Mouse (Mus musculus): ENCODE results near the gene Gm6096.
A peak's percentile ranks its signal among the peaks of the same experiment; 100 is the strongest.
"Not testable (repeated sequence)": the region's sequence is repeated elsewhere in the genome, so short reads cannot be mapped to it uniquely, and the experiment has no call there.

The Gm6096 gene

DNA sequence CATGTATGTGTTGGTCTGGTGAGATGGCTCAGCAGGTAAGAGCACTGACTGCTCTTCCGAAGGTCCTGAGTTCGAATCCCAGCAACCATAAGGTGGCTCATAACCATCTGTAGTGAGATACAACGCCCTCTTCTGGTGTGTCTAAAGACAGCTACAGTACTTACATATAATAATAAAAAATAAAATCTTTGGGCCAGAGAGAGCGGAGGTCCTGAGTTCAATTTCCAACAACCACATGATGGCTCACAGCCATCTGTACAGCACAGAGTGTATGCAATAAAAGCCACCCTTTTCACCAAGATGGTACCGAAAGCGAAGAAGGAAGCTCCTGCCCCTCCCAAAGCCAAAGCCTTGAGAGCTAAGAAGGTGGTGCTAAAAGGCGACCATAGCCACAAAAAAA is at the start of gene Gm6096:
Gm6096 (plus strand) TSS at position 301 of the 400 bp plus-strand sequence.
- no peak for DNase-seq (ENCODE audit: low spot score)

DNA sequence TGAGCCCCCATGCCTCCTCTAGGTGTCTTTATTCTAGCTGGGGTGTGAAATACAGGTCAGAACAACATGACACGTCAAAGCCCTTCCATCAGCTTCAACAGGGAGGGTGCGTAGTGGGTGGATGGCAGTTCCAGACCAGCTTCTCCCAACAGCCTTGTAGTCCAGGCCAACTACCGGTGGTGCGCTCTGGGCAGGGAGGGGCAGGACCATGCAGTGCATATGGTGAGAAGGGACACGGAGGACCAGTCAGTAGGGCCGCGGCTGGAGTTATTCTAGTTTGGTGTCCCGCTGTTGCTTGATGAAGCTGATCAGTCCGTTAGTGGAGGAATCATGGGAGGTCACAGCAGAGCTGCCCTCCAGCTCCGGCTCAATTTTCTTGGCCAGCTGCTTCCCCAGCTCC is 48.7 kb upstream of the Gm6096 start:
- DNase-seq (ENCODE audit: low spot score), result not testable (repeated sequence)

DNA sequence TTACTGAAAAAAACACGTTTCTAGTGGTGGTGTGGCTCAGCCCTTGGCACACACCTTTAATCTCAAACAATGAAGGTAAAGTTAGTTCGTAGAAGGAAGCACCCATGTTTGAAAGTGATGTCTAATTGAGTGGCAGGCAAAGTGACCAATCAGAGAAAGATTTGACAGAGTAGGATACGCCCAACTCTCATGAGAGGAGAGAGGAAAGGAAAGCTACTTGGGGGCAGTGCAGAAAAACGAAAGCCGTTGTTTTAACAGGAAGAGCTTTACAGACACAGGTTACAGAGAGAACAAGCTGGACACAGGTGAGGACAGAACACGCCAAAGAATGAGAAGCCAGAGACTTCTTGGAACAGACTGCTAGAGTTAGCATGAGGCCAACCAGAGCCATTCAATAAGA is 44.5 kb upstream of the Gm6096 start:
- no peak for DNase-seq (ENCODE audit: low spot score)

DNA sequence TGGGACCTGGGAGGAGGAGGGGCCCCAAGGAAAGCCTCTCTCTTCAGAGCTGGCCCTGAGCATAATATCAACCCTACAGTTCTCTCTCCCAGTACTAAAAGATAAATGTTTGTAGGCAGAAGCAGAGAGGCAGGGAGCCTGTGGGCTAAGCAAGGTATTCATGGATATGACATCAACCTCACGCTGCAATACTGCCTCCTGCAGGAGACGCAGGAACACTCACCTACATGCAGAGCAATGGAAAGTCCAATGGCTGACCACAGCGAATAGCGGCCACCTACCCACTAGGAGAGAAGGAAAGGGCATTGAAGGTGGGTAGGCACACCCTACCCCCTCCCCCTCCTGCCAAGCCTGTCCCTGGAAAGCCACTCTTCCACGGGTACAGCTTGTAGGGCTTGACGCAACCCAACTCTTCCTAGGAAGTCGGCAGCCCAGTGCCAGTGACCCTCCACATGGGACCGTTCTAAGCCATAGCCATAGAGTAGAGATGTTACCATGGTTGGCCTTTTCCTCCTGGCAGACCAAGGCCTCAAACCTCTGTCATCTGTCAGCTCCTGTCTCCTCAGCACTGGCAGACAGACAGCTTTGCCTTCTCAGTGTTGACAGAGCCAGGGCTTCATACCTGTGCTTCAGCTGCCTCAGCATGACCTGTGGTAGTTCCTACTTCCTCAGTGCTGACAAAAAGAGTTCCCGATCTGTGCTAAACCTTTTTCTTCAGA is 42.7 kb upstream of the Gm6096 start:
- no peak for DNase-seq (ENCODE audit: low spot score)

DNA sequence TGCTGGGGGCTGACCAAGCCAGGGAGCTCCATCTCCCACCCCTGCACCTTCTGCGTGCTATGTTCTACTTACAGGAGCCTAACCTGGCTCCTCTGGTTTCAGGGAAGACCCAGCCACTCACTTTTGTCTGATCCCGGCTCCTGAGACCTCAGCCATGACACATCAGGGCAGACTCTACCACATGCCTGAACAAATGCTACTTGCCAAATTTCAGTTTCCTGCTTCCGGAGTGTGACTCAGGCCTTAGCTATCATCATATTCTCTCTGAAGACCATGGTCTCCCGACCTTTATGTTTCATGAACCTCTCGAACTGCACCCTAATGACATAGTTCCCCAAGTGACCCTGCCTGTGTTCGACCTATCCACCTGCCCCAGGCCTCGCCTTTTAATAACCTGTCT is 37.6 kb upstream of the Gm6096 start:
- DNase-seq (ENCODE audit: low spot score), result no peak

DNA sequence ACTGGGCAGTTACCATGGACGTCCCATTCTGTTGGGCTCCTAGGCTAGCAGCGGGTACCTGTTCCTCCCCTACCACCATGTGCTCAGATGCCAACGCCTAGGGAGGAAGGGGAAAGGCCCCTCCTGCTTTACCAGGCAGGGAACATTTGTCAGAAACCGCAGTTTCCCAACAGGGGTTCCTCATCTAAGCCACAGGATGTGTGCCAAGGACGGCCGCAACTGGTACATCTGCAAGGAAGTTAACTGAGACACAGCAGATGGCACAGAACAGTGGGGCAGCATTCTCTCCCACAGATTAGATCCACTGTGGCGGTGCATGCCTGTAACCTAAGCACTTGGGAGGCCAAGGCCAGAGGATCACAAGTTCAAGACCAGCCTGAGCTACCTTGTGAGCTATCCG is 36.2 kb upstream of the Gm6096 start:
- DNase-seq (ENCODE audit: low spot score), result no peak

DNA sequence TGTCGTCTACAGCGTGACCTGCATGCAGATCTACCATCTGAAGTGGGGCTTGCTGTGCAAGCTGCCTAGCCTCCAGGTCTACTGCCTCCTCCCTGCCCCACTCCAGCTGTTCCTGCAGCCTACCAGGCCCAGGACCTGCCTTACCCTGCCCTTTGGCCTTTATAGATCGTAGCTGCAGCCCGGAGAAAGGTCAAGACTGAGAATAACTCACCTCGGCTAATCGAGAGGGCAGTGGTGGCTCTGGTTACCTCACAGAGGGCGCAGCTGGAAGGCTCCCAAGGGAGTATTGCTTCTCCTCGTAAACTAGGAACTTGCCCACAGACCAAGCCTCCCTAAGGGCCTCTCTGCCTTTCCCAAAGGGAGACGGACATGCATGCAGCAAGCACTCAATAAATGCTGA is 35.4 kb upstream of the Gm6096 start:
- DNase-seq (ENCODE audit: low spot score), result no peak

DNA sequence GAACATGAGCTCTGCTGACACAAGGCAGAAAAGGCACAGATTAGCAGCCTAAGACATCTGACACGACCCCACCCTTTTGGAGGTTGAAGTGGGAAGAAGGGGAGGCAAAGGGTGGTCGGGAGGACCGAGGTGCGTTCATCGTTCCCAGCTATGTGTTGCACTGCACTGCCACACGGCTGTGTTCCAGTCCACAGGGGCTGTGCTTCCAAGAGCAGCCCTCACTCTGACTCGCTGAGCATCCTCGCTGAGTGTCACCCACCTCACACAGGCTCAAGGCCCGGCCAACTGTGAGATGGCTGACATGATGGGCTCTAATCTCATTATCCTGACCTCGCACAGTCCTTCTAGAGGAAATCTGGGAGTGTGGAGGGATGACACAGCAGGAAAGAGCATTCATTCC is 34.4 kb upstream of the Gm6096 start:
- no peak for DNase-seq (ENCODE audit: low spot score)

DNA sequence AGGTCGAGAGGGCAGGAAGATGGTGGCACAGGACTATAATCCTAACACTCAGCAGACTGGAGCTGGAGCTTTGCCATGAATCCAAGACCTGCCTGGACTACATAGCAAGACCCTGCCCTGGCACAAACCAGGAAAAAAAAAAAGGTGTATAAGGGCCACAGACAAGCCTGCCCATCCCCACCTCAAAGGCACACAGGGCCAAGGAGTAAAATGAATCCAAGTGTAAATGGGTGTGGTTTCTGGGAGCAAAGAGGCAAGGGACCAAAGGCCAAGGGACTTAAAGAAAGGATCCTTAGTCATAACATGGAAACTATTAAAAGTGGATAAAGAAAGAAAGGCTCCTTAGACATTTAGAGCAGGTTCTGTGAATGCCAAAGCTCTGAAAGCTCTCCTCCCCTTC is 32.3 kb upstream of the Gm6096 start:
- no peak for DNase-seq (ENCODE audit: low spot score)

DNA sequence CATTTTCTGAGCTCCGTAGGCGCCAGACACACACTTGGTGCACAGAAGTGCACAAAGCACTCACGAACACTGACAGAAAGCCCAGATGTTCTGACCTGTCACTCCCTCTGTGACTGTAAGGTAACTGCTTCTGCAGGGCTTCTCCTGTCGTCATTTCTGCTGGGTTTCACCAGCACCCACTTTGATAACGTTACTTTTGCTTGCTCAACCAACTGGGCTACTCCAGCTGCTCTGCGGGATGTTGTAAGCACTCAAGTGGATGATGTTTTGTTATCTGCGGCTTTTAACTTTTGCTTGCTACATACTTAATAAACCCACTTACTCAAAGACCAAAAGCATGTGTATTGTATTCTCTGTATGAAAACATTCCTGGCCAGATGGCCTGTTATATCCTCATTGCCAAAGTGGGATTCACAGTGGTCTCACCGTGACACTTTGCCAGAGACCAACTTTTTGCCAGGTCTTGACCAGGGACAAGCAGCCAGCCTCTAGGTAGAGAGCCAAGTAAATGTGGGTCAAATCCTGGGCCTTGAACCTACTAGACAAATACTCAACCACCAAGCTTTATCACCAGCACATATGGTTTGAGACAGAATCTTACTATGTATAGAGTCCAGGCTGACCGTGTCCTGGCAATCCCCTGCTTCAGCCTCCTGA is 29.1 kb upstream of the Gm6096 start:
- DNase-seq (ENCODE audit: low spot score), result no peak

DNA sequence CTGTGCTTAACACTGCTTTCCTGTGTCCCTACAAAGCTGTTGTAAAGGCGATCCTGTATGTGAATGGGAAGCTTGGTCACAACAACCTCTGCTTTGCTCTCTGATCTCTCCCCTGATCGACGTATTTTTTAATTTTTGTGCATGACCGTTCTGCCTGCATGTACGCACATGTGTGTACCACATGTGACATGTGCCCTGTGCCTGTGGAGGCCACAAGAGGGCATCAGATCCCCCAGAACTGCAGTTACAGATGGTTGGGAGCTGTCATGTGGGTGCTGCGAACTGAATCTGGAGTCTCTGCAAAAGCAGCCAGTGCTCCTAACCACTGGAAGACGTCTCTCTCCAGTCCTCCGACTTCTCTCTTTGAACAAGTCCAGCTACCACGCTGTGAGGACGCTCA is 28.5 kb upstream of the Gm6096 start:
- no peak for DNase-seq (ENCODE audit: low spot score)

DNA sequence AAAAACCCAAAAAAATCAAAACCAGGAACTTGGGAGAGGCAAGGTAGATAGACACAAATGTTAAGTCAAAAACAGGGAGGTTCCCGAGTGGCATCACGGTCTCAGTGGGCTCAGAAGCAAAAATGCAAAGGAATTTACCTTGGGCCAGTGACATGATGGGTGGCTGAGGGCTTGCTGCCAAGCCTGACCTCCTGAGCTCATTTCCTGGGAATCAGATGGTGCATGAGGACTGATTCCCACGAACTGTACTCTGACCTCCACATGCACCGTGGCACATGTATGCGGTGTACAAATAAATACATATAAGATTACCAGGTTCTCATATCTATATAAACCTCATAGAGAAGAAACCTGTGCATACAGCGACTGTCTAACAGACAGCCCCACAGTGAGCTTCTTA is 26.5 kb upstream of the Gm6096 start:
- no peak for DNase-seq (ENCODE audit: low spot score)

DNA sequence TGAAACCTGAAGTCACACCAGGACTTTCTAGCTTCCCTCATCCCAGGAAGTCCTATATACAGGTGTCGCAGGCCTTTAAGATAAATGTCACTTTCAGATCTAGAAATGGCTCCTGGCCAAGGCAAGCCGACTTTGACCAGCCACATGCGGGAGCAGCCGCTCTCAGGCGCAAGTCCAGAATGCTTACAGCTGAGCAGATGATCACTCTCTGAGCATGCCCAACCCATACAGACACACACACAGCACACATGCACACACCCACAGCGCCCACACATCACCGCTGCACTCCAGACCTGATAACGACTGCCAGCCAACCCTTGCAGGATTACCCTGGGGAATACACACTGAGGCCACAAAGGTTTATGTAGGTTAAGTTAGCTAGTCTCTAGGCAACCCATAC is 24.8 kb upstream of the Gm6096 start:
- DNase-seq (ENCODE audit: low spot score), result no peak

DNA sequence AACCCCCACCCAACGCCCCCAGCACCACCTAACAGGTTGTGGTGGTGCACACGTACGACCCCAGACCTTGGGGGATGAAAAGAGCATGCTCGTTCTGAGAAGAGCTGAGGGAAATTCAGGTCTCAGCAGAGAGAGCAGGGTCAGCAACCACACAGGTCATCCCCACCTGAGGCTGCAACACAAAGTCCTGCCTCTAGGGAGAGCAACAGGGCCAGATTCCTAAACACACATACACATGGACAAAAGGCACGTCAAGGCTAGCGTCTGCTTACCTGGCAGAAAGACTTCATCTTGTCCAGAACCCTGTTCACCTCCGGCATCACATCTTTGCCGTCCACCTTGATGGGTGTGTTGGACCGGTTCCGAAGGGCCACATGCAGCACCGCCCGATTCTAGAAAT is 24.0 kb upstream of the Gm6096 start:
- no peak for DNase-seq (ENCODE audit: low spot score)

DNA sequence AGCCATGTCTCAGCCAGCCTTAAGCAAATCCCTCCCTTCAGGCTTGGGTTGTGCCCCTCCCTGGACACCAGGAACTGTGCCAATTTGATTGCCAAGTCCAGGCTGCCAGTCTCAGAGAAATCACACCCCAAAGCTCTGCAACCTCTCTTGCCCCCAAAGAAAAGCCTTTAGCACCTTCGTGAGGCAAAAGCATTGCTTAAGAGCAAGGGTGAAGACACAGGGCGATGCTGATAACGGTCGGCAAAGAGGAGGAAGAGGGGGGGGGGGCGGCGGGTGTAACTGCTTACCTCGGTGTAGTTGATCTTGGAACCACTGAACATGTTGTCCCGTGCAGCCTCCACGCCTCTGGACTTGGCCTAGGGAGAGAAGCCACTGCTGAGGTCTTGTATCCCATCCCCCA is 22.2 kb upstream of the Gm6096 start:
- no peak for DNase-seq (ENCODE audit: low spot score)

DNA sequence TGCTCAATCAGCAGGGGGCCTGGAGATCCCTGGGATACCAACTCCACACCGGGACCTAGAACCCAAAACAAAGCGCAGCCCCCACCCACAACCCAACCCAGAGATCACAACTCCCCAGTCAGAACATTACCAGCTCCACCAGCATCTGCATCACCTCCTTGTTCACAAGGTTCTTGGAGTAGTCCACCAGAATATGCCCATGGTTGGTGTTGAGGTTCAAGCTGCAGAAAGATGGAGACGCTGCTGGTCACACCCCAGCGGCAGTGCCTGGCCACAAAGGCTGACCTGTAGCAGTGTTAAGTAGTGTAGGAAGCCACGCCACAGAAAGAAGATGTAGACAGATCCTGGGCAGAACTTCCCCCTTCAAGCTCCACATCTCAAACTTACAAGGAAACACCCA is 21.7 kb upstream of the Gm6096 start:
- no peak for DNase-seq (ENCODE audit: low spot score)

DNA sequence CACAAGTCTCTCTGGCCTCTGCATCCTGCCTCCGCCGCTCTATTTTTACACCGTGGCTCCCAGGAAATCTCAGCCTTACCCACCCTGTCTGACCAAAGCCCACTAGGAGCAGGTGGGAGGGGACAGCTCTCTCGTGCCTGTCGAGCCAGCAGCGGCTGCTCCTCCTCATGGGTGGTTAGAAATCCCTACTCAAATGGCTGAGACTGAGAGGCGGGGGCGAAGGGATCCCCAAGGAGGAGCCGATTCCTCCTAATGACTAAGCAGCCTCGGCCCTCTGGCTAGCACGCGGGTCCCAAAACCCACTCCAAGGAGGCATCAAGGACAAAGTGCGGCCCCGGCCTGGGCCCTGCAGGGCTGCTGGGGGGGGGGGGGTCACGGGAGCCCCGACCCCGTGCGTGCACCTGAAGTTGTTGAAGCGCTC is 21.1 kb upstream of the Gm6096 start:
- peak; percentile 56 for DNase-seq (ENCODE audit: low spot score)

DNA sequence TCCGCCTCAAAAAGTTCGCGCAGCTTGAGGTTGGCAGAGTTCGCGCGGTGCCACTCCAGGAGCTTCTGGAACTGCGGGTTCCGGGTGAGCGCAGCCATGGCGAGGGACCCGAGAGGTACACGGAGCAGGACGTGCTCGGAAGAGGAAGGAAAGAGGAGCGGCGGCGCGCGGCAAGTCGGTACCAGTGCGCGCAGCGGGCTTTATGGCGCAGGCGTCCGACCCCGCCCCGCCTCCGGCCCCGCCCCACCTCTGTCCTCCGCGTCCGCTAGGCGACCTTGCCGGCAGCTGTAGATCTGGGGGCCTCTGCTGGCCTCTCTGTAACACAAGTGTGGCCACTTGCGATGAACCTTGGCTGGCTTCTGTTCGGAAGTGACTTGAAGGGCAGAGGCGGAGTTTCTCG is 20.7 kb upstream of the Gm6096 start, which contains the start of gene Gpi1:
Gpi1 (minus strand) TSS at position 221 of the 400 bp plus-strand sequence.
- DNase-seq (ENCODE audit: low spot score), result peak; percentile 83

DNA sequence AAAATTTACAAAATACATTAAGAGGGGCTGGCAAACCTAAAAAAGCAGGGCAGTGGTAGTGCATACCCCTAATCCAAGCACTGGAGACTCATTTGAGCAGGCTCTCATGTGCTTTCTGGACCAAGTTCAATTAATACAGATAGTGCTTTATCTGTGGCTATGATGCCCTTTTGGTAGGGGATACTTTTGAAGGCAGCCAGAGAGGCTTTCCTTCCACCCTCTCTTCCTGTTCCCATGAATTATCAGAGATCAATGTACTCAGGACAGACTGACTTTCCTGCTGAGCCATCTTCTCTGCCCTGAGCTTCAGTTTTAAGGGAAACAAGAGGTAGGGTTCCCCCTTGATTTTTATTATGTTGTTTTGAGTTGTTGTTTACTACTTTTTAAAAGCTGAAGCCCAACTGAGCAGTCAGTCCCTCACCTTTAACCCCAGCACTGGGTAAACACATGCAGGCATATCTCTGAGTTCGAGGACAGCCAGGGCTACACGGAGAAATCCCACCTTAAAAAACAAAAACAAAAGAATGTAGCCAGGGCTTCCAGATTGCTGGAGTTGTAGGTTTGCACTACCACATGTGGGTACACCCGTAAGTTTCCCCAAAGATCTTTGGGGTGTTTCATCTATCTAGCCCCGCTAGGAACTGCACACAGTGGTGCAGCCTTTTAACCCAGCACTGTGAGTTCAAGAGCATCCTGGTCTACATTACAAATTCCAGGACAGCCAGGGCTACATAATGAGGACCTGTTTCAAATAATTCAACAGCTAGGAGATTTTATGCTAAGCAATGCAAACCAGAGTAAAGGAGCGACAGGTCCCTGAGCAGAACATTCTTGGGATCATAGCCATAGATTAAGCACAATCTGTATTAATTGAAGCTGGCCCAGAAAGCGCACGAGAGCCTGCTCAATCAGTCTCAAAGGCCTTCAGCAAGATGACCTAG is 17.8 kb upstream of the Gm6096 start:
- no peak for DNase-seq (ENCODE audit: low spot score)

DNA sequence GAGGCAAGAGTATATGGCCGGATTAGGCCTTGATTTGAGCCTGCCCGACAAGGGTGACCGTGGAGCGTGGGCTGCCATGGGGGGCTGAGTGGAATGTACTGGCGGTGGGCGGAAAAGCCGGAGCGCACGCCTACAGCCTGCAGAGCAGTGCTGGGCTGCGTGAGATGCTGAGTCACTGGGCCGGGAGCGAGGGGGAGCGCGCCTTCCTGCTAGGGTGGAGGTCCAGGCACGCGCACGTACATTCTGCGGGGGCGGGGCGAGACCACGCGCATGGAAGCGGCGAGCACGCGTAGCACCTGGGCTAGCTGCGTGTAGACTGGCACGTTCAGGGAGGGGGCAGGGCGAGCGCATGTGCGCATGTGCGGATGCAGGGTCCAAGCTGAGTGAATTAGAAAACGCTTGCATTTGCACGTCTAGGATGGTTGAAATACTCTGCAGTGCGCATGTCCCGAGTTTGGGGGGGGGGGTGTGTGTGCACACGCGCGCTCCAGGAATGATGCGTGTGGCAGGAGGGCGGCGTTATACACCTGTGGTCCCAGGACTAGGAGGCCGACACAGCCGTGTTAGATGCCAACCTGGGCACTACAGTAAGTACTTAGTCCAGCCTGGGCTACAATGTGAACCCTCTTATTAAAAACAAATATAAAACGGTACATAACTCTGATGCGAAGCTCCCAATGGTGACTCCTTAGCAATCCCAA is 16.8 kb upstream of the Gm6096 start:
- DNase-seq (ENCODE audit: low spot score), result peak; percentile 99

DNA sequence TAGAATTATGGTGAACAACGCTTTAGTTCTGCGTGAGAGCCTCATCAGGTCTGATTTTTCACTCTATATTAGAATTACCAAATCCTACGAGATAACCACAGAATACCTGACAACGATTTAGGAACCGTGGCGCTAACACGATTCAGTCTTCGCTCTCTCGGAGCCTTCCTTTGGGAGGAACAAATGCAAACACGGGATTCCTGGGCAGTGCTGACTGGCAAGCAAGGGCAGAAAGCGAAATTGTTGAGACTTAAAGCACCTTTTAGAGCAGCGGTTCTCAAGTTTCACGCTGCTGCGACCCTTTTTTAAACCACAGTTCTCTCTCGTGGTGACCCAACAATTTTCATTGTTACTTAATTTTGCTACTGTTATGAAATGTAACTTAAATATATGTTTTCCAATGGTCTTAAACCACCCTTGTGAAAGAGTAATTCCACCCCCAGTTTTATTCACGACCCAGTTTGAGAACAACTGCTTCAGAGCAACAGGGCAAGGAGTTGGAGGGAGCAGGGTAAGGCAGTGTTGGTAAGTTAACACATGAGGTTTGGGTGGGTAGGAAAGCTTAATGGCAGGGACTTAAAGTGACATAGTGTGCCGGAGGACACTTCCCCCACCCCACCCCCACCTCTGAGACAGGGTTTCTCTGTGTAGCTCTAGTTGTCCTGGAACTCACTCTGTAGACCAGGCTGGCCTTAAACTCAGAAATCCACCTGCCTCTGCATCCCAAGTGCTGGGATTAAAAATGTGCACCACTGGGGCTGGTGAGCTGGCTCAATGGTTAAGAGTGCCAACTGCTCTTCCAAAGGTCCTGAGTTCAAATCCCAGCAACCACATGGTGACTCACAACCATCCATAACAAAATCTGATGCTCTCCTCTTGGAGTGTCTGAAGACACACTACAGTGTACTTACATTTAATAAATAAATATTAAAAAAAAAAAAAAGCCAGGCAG is 16.0 kb upstream of the Gm6096 start:
- no peak for DNase-seq (ENCODE audit: low spot score)
